Mouse (Mus musculus): Measurements from ENCODE around the gene Zc2hc1c.
A peak's percentile ranks its signal among the peaks of the same experiment; 100 is the strongest.

Gene Zc2hc1c

GRCm38 (mm10) chr12:85286941-85287340, 1.4 kb upstream of the Zc2hc1c start:
- peak; percentile 57 for DNase-seq

DNA sequence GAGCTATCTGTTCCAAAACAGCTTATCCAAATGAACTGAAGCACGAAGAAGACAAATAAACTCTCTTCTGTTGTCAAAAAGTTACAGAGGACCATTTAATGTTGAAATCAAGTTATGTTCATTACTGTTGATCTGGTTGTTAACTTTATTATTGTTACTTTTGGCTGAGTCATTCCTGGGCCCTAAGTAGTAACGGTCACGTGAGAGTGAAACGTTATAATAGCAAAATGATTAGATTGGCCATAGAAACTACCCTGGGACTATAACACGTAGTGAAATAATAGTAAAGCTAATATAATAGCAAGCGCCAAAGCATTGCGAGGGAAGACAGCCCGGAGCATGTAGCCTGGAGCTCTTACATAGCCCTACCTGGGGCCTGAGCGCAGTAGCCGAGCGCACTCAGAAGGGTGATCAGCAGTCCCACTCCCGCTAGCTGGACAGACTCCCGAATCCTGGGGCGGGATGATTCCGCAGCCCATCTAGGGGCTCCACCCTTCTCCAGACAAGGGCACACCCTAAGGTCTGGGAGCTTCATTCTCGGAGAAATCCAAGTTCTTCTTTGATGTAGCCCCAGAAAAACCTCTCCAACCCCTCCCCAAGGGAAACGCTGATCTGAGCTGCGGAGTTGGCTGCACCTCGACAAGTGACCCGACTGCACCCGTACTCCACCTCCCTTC, 444 bp upstream of the Zc2hc1c start, which contains the start of gene Acyp1:
Gene Acyp1, minus strand, starts transcription at position 630 of the 677 bp plus-strand sequence.
- DNase-seq = peak; percentile 57

- peak; percentile 61 for DNase-seq
Measured at GRCm38 (mm10) chr12:85289157-85290000, 988 bp downstream of the Zc2hc1c start.

GRCm38 (mm10) chr12:85290633-85291032, 2.2 kb downstream of the Zc2hc1c start:
- DNase-seq = peak; percentile 38

GRCm38 (mm10) chr12:85291541-85291940, 3.1 kb downstream of the Zc2hc1c start:
- no peak for DNase-seq

- no peak for DNase-seq
Measured at GRCm38 (mm10) chr12:85292288-85292687, 3.9 kb downstream of the Zc2hc1c start.

DNA sequence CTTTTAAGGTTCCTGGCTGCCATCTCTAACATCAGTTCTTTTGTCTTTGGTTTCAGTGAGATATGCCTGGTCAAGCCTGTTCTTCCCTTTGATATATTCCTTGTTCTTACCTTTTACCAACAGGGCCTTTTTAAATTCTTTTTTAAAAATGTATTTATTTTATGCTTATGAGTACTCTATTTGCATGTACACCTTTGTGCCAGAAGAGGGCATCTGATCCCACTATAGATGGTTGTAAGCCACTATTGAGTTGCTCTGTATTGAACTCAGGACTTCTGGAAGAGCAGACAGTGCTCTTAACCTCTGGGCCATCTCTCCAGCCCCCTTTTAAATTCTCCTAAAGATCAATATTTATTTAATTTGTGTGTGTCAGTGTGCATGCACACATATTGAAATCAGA, 4.5 kb downstream of the Zc2hc1c start:
- no peak for DNase-seq

- no peak for DNase-seq
Measured at GRCm38 (mm10) chr12:85295506-85295905, 7.1 kb downstream of the Zc2hc1c start.

GRCm38 (mm10) chr12:85296915-85297314, 8.5 kb downstream of the Zc2hc1c start:
- no peak for DNase-seq

GRCm38 (mm10) chr12:85297345-85297997, 9.1 kb downstream of the Zc2hc1c start:
- no peak for DNase-seq

- DNase-seq = peak; percentile 40
Measured at GRCm38 (mm10) chr12:85298127-85298834, 9.9 kb downstream of the Zc2hc1c start.

GRCm38 (mm10) chr12:85298835-85299180, 10.4 kb downstream of the Zc2hc1c start:
- peak; percentile 26 for DNase-seq

DNA sequence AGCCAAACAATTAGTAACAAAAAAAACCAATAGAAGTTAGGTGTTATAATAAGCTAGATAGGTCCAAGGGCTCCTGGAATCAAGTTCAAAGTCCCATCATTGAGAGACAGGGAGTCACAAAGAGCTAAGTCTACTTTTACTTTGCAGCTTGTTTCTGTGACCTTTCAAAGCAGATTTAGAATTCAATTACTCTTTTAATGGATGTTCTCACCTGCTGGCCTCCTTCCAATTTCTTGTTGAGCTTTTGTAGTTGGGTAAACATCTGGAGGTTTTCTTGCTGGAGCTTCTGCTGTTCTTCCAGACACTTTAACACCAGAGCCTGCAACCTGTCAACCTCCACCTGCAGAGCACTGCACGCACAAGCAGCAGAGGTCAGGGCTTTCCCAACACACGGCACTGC, 14.9 kb downstream of the Zc2hc1c start:
- no peak for DNase-seq

DNA sequence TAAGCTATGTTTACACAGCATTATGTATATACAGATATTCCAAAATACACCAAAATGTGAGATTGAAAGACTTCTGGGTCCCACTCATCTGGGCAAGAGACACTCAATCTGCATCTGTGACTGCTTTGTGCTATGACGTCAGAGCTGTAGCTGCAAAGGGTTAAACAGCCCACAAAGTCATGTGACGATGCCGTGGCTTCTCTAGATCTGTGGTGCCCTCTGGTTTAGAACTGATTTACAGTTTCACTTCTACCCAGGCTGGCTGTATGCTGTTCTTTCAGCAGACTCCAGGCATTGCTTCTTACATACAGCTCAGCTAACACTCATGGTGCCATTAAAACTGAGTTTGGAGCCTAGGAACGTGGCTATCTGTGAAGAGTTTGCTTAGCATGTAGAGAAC, 16.3 kb downstream of the Zc2hc1c start:
- DNase-seq = no peak

GRCm38 (mm10) chr12:85305247-85305892, 17.0 kb downstream of the Zc2hc1c start:
- peak; percentile 92 for DNase-seq

GRCm38 (mm10) chr12:85308651-85309050, 20.3 kb downstream of the Zc2hc1c start:
- DNase-seq = no peak

GRCm38 (mm10) chr12:85330153-85330552, 41.8 kb downstream of the Zc2hc1c start:
- no peak for DNase-seq

DNA sequence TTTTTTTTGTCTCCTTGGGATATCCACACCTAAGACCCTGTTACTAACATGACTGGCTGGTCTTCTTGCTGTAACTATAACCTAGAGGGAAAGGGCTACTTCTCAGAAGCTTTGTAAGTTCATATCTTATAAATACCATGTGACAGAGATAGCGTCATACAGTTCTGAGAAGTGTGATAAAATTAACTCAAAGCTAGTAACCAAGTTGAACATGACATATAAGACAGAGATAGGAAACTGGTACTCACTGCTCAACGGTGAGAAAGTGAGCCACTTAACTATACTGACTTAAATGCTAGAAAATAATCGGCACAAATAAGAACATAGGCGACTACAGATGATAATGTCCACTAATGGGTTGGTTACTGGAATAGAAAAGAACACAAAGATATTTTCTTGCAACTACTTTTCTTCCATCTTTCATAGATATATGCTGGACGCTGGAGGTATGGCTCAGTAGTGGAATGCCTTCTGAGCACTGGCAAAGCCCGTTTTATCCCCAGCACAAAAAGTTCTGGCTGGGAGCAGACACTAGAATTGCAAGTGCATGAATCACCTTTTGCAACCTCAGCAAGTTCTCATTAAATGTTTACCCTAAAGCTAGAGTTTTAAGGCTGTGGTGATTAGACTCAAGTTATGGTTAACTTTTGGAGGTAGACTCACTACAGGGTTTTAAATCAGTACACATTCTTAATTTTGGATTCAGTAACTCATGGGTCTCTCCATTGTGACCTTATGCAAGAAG, 49.3 kb downstream of the Zc2hc1c start:
- DNase-seq = no peak

DNA sequence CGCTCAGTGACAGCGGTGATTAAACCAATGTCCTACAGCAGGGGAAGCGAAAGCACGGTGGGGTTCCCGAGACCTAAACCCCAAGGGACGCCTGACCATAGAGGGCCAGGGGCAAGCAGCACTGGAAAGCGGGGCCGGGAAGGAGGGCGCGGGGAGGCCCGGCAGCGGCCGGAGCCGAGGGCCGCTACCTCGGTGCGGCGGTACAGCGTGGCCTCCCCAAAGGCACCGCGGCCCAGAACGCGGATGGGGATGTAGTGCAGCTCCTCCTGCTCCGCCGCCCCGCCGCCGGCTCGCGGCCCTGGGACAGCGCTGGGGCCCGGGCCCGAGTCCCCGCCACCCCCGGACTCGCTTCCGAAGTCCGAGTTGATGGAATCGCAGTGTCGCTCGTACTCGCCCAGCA, 50.4 kb downstream of the Zc2hc1c start:
- no peak for DNase-seq

DNA sequence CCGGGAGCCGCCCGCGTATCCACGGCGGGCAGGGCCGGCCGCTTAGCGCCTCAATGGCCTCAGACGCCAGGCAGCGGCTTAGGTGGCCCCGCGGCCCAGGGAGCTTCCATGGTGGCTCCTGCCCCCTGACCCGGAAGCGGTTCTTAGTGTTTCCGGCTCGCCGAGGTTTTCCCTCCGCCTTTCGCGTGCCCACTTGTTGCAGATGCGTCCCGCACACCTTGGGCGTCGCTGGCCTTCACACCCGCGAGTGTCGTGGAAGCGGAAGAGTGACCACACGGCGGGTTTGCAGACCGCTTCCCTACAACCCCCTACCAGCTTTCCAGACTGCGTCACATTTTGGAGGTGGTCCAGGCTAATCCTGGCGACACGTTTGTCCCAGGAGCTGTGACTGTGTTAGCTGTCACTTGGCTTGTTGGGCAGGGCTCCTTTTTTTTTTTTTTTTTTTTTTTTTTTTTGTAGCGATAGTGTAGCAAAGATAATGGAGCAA, 50.9 kb downstream of the Zc2hc1c start, which contains the start of gene Nek9:
Gene Nek9, minus strand, starts transcription at position 120 of the 487 bp plus-strand sequence.
- DNase-seq = peak; percentile 96

- DNase-seq = no peak
Measured at GRCm38 (mm10) chr12:85339947-85340346, 51.6 kb downstream of the Zc2hc1c start.
